Mouse (Mus musculus) embryo, embryonic 10.5 days (tissue): ENCODE results near the gene Ndufa10.

Experiments
- DNase-seq: peaks from one replicate; pipeline ENCODE4 v3.0.0-alpha.2; 2015; ENCODE audit warnings: low spot score

Ndufa10 gene

GRCm38 (mm10) chr1:92431420-92431819 lies 42.2 kb downstream of the Ndufa10 start:
- no peak for DNase-seq

DNA sequence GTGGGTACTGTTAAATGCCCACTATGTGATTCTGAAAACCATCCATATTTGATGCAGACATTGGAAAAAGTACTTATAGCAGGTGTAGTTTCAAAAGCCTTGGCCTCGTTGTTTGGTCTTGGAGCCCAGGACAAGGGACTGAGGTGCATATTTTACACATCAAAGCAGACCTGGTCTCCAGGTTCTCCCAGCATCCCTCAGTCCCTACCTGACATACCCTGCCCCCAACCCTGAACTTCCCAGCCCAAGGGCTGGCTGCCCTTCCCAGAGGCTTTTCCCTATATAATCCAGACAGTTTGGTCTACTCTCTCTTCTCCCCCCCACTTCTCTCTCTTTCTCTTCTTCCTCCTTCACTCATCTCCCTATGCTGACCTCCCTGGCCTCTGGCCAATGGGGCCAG lies 42.7 kb downstream of the Ndufa10 start:
- DNase-seq, result no peak

DNA sequence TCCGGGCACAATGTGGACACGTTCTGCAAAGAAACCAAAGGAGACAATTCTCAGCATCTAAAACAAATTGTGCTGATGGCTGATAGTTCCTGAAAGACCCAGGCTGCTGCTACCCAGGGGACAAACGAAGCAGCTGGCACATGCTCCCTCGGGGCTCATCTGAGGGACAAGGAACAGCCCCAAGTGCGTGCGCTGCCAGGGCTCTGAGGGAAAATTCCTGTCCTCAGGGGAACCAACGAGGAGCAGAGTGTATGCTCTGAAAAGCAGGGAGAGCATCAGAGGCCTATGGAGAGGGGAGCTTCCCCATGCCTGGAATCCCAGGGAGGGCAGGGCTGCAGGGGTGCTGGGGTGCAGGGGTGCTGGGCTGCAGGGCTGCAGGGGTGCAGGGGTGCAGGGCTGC lies 48.9 kb downstream of the Ndufa10 start:
- DNase-seq, result no peak

DNA sequence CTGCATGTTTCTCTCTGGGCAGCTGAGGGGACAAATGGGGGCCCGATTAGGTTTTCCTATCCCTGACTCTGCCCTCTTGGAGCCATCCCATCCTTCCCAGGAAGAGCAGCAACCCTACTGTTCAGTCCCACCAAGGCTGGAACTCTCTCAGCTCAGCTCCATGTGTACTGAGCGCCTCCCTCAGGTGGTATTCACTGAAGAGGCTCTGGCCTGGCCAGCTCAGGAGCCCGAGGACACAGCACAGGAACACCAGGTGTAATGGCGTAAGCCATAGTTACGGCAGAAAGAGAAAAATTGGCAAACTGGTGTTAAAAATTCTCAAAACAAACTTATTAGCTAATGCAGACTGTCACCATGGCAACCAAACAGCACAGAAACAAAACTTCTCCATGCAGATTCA lies 68.5 kb downstream of the Ndufa10 start:
- peak; percentile 17 for DNase-seq

DNA sequence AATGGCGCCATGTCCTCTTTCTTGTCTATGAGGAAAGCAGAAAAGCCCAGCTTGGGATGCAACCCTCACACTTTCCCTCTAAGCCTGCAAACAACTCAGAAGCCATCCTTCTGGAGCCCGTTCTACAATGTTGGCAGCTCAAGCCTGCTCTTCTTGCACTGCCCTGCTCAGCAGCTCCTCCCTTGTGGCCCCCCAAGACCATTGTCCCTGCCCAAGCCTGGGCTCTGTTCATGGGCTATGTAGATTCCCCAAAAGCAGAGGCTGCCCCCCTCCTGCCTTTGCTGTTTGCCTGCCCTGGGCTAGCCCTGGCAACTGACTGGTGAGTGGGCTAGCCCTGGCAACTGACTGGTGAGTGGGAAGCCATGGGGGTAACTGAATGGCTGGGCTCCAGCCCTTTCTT lies 73.1 kb downstream of the Ndufa10 start:
- no peak for DNase-seq

- DNase-seq, result peak; percentile 30
These were observed 75.1 kb downstream of the Ndufa10 start for GRCm38 (mm10) chr1:92398601-92399000.

DNA sequence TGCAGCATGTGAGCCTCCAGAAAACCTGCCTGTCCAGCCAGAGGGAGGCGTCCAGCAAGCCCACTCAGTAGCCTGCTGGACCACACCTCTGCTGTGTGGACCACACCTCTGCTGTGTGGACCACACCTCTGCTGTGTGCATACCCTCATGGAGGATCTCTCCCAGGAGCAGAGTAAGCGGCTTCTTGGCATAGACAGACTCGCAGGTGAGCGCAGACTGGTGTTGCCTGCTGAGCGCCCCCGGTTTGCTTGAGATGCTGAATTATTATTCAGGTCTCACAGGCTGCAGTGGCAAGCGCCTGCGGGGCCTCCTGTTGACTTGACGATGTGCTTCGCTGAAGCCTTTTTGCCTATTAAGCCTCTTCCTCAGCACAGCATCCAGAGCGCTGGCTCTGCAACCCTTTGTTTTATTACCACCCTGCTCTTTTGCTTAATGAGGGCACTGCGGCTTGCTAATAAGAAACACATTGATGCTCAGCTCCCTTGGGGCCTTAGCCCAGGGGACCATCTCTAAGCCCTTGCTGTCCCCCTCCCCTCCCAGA lies 76.1 kb downstream of the Ndufa10 start:
- DNase-seq, result peak; percentile 27

- no peak for DNase-seq
These were observed 79.4 kb downstream of the Ndufa10 start for GRCm38 (mm10) chr1:92394279-92394678.

DNA sequence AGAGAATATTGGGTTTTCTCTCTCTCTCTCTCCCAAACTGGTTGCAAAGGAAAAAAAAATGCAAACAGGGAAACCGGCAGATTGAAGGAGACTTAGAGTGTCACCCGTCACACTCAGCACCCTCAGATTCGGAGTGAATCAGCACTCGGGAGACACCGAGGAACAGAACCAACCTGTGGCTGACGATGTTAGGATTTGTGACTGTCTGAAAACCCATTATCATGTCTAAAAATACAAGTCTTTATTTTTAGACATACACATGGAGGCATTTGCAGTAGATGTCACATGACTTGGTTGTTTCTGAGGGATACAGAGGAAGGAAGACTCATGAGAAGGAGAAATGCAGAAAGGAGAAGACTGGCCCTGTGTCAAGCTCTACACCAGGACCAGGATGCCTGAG lies 80.5 kb downstream of the Ndufa10 start:
- DNase-seq, result no peak
